Mouse (Mus musculus): ENCODE data around the gene Cldn8. TPM values are rescaled to one million over a fixed set of nuclear protein-coding genes. Genes with fewer than 3 reads are reported as not detected.

Cldn8 gene
- polyA plus RNA-seq (2015; fragmentation: Nextera tagmentation; extraction: Ambion mirVana), result not detected in 2 replicates

GRCm38 (mm10) chr16:88563045-88563913 is at the start of gene Cldn8:
Cldn8 (minus strand) TSS chr16:88563183.
- Histone ChIP-seq H3K9me3 (replicated peaks; ENCODE audit: control insufficient read depth, low read length, poor library complexity, severe bottlenecking) (no peaks in the 10 kb centered on the region), H3K36me3 (ENCODE audit: control insufficient read depth, insufficient read depth, low read length) (no peaks in the 10 kb centered on the region), H3K27me3 (ENCODE audit: control insufficient read depth, insufficient read depth, low read depth, low read length) (no peaks in the 10 kb centered on the region), H3K4me3 (ENCODE audit: low read depth, low read length) (no peak within 1 kb of the TSS), H3K4me1 (ENCODE audit: control insufficient read depth, insufficient read depth, low read length) (0 out of 2 replicates have a peak, but pooled peaks cover 2% of the 10 kb centered on the region), H3K27ac (ENCODE audit: low read length) (no peak within 1 kb of the TSS), H3K9ac (ENCODE audit: low read depth, low read length) (no peak within 1 kb of the TSS), H3K4me2 (ENCODE audit: low read length) (no peak within 1 kb of the TSS)
- 84% methylated on average over 6 of the region's 6 CpGs for WGBS
- ATAC-seq, result no peak

GRCm38 (mm10) chr16:88612712-88613111 is 49.7 kb upstream of the Cldn8 start:
- no peak overlapping the region for H3K27ac ChIP-seq (ENCODE audit: low read length)
- no peaks in the 10 kb centered on the region for H3K27me3 ChIP-seq (ENCODE audit: control insufficient read depth, insufficient read depth, low read depth, low read length)
- H3K9ac ChIP-seq (ENCODE audit: low read depth, low read length), result no peak overlapping the region
- no peaks in the 10 kb centered on the region for H3K9me3 ChIP-seq (replicated peaks; ENCODE audit: control insufficient read depth, low read length, poor library complexity, severe bottlenecking)
- H3K4me2 ChIP-seq (ENCODE audit: low read length), result no peak overlapping the region
- no peaks in the 10 kb centered on the region for H3K36me3 ChIP-seq (ENCODE audit: control insufficient read depth, insufficient read depth, low read length)
- peaks cover 5% of the 10 kb centered on the region; the same call in 1 of the 2 replicates for H3K4me1 ChIP-seq (ENCODE audit: control insufficient read depth, insufficient read depth, low read length)
- WGBS, result 49% methylated on average over 4 of the region's 4 CpGs
- H3K4me3 ChIP-seq (ENCODE audit: low read depth, low read length), result no peak overlapping the region
- ATAC-seq, result no peak

DNA sequence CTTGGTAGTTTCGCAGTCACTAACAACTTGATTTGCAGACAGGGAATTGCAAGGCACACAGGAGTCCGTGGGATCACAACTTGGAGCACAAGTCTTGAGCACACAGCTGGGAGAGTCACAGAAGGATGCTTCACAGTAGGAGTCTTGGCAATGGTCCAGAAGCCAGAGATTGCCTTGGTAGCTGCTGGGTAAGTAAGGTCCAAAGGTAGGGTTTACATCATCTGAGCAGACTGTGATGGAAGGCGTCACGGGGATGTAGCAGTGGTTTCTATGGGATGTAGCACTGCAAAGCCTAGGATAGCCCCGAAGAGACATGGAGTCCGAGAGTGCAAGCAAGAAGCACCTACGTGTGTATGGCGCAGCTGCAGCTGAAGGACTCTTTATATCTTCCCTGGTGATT is 48.9 kb upstream of the Cldn8 start, which contains the start of gene Krtap24-1:
Krtap24-1 (minus strand) TSS at position 358 of the 400 bp plus-strand sequence.
- Histone ChIP-seq H3K4me2 (ENCODE audit: low read length) (no peak within 1 kb of the TSS), H3K36me3 (ENCODE audit: control insufficient read depth, insufficient read depth, low read length) (no peaks in the 10 kb centered on the region), H3K9me3 (replicated peaks; ENCODE audit: control insufficient read depth, low read length, poor library complexity, severe bottlenecking) (no peaks in the 10 kb centered on the region), H3K27ac (ENCODE audit: low read length) (no peak within 1 kb of the TSS), H3K4me3 (ENCODE audit: low read depth, low read length) (no peak within 1 kb of the TSS), H3K9ac (ENCODE audit: low read depth, low read length) (no peak within 1 kb of the TSS), H3K27me3 (ENCODE audit: control insufficient read depth, insufficient read depth, low read depth, low read length) (no peaks in the 10 kb centered on the region), H3K4me1 (ENCODE audit: control insufficient read depth, insufficient read depth, low read length) (peaks cover 5% of the 10 kb centered on the region; the same call in 1 of the 2 replicates)
- 93% methylated on average over 8 of the region's 8 CpGs for WGBS
- ATAC-seq, result no peak

GRCm38 (mm10) chr16:88604570-88604969 is 41.6 kb upstream of the Cldn8 start:
- no peaks in the 10 kb centered on the region; the same call in 1 of the 2 replicates for H3K4me1 ChIP-seq (ENCODE audit: control insufficient read depth, insufficient read depth, low read length)
- no peaks in the 10 kb centered on the region for H3K36me3 ChIP-seq (ENCODE audit: control insufficient read depth, insufficient read depth, low read length)
- H3K9me3 ChIP-seq (replicated peaks; ENCODE audit: control insufficient read depth, low read length, poor library complexity, severe bottlenecking), result no peaks in the 10 kb centered on the region
- no peak overlapping the region for H3K9ac ChIP-seq (ENCODE audit: low read depth, low read length)
- H3K4me2 ChIP-seq (ENCODE audit: low read length), result no peak overlapping the region
- no peak overlapping the region for H3K4me3 ChIP-seq (ENCODE audit: low read depth, low read length)
- no peak overlapping the region for H3K27ac ChIP-seq (ENCODE audit: low read length)
- ATAC-seq, result no peak
- 87% methylated on average over 6 of the region's 6 CpGs for WGBS
- H3K27me3 ChIP-seq (ENCODE audit: control insufficient read depth, insufficient read depth, low read depth, low read length), result no peaks in the 10 kb centered on the region

- no peaks in the 10 kb centered on the region; the same call in 1 of the 2 replicates for H3K4me1 ChIP-seq (ENCODE audit: control insufficient read depth, insufficient read depth, low read length)
- no peak for ATAC-seq
- no peak overlapping the region for H3K27ac ChIP-seq (ENCODE audit: low read length)
- H3K36me3 ChIP-seq (ENCODE audit: control insufficient read depth, insufficient read depth, low read length), result no peaks in the 10 kb centered on the region
- no peak overlapping the region for H3K9ac ChIP-seq (ENCODE audit: low read depth, low read length)
- H3K4me3 ChIP-seq (ENCODE audit: low read depth, low read length), result no peak overlapping the region
- H3K27me3 ChIP-seq (ENCODE audit: control insufficient read depth, insufficient read depth, low read depth, low read length), result no peaks in the 10 kb centered on the region
- 52% methylated on average over 1 of the region's 1 CpGs for WGBS
- H3K4me2 ChIP-seq (ENCODE audit: low read length), result no peak overlapping the region
- H3K9me3 ChIP-seq (replicated peaks; ENCODE audit: control insufficient read depth, low read length, poor library complexity, severe bottlenecking), result no peaks in the 10 kb centered on the region
Observed at GRCm38 (mm10) chr16:88602464-88602863, 39.5 kb upstream of the Cldn8 start.

DNA sequence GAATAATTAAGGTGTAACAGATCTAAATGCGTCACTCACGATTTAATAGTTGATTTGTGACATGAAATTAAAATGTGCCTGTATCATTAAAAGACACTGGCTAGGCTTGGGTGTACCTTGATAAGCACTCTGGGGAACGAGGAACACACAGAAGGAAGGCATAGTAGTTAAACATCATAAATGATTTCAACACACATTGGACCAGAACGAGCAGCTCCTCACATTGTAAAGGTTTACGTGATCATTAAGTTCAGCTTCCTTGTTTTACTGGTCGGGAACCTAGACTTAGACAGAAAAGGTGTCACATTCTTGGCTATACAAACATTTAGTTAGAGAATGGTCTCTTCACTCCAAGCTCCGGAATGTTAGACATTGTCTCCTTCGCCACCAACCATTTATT is 37.3 kb upstream of the Cldn8 start:
- no peaks in the 10 kb centered on the region for H3K27me3 ChIP-seq (ENCODE audit: control insufficient read depth, insufficient read depth, low read depth, low read length)
- 85% methylated on average over 8 of the region's 8 CpGs for WGBS
- H3K4me3 ChIP-seq (ENCODE audit: low read depth, low read length), result no peak overlapping the region
- no peaks in the 10 kb centered on the region for H3K9me3 ChIP-seq (replicated peaks; ENCODE audit: control insufficient read depth, low read length, poor library complexity, severe bottlenecking)
- H3K4me1 ChIP-seq (ENCODE audit: control insufficient read depth, insufficient read depth, low read length), result no peaks in the 10 kb centered on the region; the same call in 1 of the 2 replicates
- no peak overlapping the region for H3K9ac ChIP-seq (ENCODE audit: low read depth, low read length)
- H3K27ac ChIP-seq (ENCODE audit: low read length), result no peak overlapping the region
- H3K4me2 ChIP-seq (ENCODE audit: low read length), result no peak overlapping the region
- H3K36me3 ChIP-seq (ENCODE audit: control insufficient read depth, insufficient read depth, low read length), result no peaks in the 10 kb centered on the region
- no peak for ATAC-seq

DNA sequence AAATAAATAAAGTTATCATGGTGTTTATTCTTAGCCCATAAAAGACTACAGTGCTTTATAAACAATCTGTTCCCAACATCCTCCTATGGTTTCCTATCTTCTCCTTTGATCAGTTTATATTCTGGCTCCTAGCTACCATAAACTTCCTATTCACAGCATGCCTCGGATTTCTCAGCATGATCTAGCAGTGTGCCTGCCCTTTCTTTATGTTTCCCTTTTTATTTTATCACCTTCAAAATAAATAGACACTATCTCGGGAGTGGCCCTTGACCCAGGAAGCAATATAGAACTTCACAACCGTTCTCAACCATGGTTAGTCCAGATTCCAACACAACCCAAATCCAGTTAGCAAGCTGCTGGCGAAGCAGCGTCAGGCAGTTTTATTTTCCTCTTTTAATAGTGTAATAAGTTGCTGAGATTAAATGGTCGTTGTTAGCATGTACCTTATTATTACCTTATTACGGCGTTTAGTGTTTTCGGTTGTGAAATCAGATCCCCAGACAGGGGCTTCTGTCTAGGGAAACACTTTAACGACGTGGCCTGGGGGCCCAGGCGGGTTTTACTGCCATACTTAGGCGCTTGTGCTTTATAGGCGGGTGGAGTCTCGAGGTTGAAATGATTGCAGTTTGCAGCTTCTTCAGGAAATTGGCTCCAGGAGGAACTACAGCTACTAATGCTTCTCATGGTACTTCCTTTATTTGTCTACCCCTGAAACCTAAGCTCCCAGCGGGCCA is 36.7 kb upstream of the Cldn8 start:
- 76% methylated on average over 16 of the region's 16 CpGs for WGBS
- H3K9ac ChIP-seq (ENCODE audit: low read depth, low read length), result no peak overlapping the region
- no peaks in the 10 kb centered on the region; the same call in 1 of the 2 replicates for H3K4me1 ChIP-seq (ENCODE audit: control insufficient read depth, insufficient read depth, low read length)
- no peak overlapping the region for H3K4me3 ChIP-seq (ENCODE audit: low read depth, low read length)
- no peak overlapping the region for H3K27ac ChIP-seq (ENCODE audit: low read length)
- no peak for ATAC-seq
- H3K4me2 ChIP-seq (ENCODE audit: low read length), result no peak overlapping the region
- H3K36me3 ChIP-seq (ENCODE audit: control insufficient read depth, insufficient read depth, low read length), result no peaks in the 10 kb centered on the region
- H3K9me3 ChIP-seq (replicated peaks; ENCODE audit: control insufficient read depth, low read length, poor library complexity, severe bottlenecking), result no peaks in the 10 kb centered on the region
- H3K27me3 ChIP-seq (ENCODE audit: control insufficient read depth, insufficient read depth, low read depth, low read length), result no peaks in the 10 kb centered on the region

DNA sequence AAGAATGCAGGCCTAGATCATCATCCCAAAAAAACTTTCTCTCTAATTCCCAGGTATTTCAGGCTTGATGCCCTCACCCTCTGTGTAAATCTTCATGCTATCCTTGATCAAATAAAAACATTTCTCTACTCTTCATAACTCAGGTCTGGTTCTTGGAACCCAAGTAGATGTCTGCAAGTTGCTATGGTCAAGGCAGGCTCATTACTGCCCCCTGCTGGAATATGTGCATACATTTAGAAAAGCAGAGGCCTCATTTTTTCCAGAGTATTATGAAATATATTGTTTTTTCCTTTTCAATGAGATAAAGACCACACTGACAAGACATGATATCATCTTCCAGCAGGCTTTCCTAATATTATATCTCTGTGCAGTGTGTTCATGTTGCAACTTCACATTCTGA is 29.8 kb upstream of the Cldn8 start:
- Histone ChIP-seq H3K27ac (ENCODE audit: low read length) (no peak overlapping the region), H3K27me3 (ENCODE audit: control insufficient read depth, insufficient read depth, low read depth, low read length) (no peaks in the 10 kb centered on the region)
- ATAC-seq, result no peak

DNA sequence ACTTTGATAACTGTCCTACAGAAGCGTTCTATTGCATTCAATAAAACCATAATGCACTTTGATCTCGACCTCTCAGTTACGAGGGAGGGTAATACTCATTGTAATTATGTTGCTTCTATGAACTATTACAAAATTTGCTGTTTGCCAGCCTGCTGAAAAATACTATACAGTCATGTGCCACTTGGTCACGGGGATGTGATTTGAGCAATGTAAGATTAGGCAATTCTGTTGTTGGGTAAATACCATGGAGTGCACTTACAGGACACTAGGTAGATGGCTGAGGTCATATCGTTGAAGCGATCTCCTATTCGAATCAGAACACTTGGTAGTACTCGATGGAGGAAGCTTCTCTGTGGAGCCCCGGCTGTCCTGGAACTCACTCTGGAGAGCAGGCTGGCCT is 20.4 kb upstream of the Cldn8 start:
- no peak overlapping the region for H3K4me3 ChIP-seq (ENCODE audit: low read depth, low read length)
- H3K27ac ChIP-seq (ENCODE audit: low read length), result no peak overlapping the region
- H3K4me1 ChIP-seq (ENCODE audit: control insufficient read depth, insufficient read depth, low read length), result no peaks in the 10 kb centered on the region
- H3K36me3 ChIP-seq (ENCODE audit: control insufficient read depth, insufficient read depth, low read length), result no peaks in the 10 kb centered on the region
- H3K9ac ChIP-seq (ENCODE audit: low read depth, low read length), result no peak overlapping the region
- ATAC-seq, result no peak
- no peaks in the 10 kb centered on the region for H3K27me3 ChIP-seq (ENCODE audit: control insufficient read depth, insufficient read depth, low read depth, low read length)
- no peaks in the 10 kb centered on the region for H3K9me3 ChIP-seq (replicated peaks; ENCODE audit: control insufficient read depth, low read length, poor library complexity, severe bottlenecking)
- WGBS, result 93% methylated on average over 9 of the region's 9 CpGs
- no peak overlapping the region for H3K4me2 ChIP-seq (ENCODE audit: low read length)

More for the DNA sequence above, 29.8 kb upstream of the Cldn8 start:
- H3K4me3 ChIP-seq (ENCODE audit: low read depth, low read length), result no peak overlapping the region
- H3K4me1 ChIP-seq (ENCODE audit: control insufficient read depth, insufficient read depth, low read length), result no peaks in the 10 kb centered on the region
- no peaks in the 10 kb centered on the region for H3K36me3 ChIP-seq (ENCODE audit: control insufficient read depth, insufficient read depth, low read length)
- H3K4me2 ChIP-seq (ENCODE audit: low read length), result no peak overlapping the region
- no peak overlapping the region for H3K9ac ChIP-seq (ENCODE audit: low read depth, low read length)
- no peaks in the 10 kb centered on the region for H3K9me3 ChIP-seq (replicated peaks; ENCODE audit: control insufficient read depth, low read length, poor library complexity, severe bottlenecking)

All from midbrain, embryonic 16.5 days (tissue).